ENCODE assay signal across 8 mouse cellular contexts in the genomic region with DNA sequence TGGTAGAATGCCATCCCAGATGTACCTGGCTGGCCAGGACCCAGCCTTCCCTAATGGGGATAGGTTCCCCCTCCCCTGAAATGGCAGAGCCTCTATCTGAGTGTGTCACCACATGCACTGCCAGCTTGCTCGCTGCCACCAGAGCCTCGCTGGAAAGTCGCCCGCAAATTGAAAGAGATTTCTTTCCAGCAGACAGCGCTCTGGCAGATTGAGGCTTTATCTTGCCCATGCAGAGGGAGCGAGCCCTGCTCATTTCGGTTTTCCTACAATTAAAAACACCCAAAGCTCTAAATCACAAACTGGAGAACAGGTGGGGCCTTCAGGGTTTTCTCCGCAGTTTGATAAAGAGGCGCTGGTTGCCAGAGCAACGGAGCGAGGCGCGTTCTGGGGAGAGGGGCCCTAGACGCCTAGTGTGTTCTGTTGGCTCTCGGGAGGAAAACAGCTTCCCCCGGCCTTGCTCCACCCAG. TPM values are rescaled to one million over a fixed set of nuclear protein-coding genes. Genes with fewer than 3 reads are reported as not detected.
DNase-seq lines count a peak whose midpoint lies in the region; ATAC-seq and TF ChIP-seq lines count a peak whose summit lies in the region.

No protein-coding gene starts in this region.

- peak; percentile 63 for DNase-seq in cerebellum, adult 8-10 months
- DNase-seq in heart, postnatal 0 days (ENCODE audit: low spot score): no peak
- DNase-seq in midbrain, embryonic 14.5 days: peak; percentile 78
- no peak for DNase-seq in thymus, adult 2 months
- DNase-seq in thymus, postnatal 0 days (ENCODE audit: low spot score): no peak
- no peak for DNase-seq in kidney, postnatal 25 days

- no peak overlapping the region for H3K9ac ChIP-seq in hindbrain, embryonic 15.5 days
- H3K9ac ChIP-seq in hindbrain, embryonic 12.5 days: no peak overlapping the region
- no peak overlapping the region for H3K9ac ChIP-seq in heart, postnatal 0 days (replicated peaks; ENCODE audit: low read depth, low read length)
- H3K9ac ChIP-seq in midbrain, embryonic 14.5 days (replicated peaks; ENCODE audit: low read length): no peak overlapping the region

- H3K4me1 ChIP-seq in hindbrain, embryonic 15.5 days (replicated peaks): peaks cover 7% of the 10 kb centered on the region
- peaks cover 7% of the 10 kb centered on the region; the same call in 1 of the 2 replicates for H3K4me1 ChIP-seq in hindbrain, embryonic 12.5 days
- no peaks in the 10 kb centered on the region for H3K4me1 ChIP-seq in heart, postnatal 0 days (ENCODE audit: control insufficient read depth, insufficient read depth)
- H3K4me1 ChIP-seq in midbrain, embryonic 14.5 days (ENCODE audit: control insufficient read depth, insufficient read depth, low read length): no peaks in the 10 kb centered on the region; the same call in 1 of the 2 replicates
- H3K4me1 ChIP-seq in thymus, adult 2 months (replicated peaks; ENCODE audit: control insufficient read depth, insufficient read depth, low read length): no peaks in the 10 kb centered on the region

- H3K9me3 ChIP-seq in hindbrain, embryonic 15.5 days: no peaks in the 10 kb centered on the region
- H3K9me3 ChIP-seq in hindbrain, embryonic 12.5 days (replicated peaks): 0 out of 2 replicates have a peak, but pooled peaks cover 4% of the 10 kb centered on the region
- no peaks in the 10 kb centered on the region; the same call in 1 of the 2 replicates for H3K9me3 ChIP-seq in heart, postnatal 0 days (replicated peaks; ENCODE audit: control insufficient read depth, low read length)
- H3K9me3 ChIP-seq in midbrain, embryonic 14.5 days (ENCODE audit: control insufficient read depth, low read length): no peaks in the 10 kb centered on the region

- peak overlapping the region; percentile 78 for H3K27ac ChIP-seq in hindbrain, embryonic 15.5 days (replicated peaks)
- H3K27ac ChIP-seq in hindbrain, embryonic 12.5 days: no peak overlapping the region
- no peak overlapping the region for H3K27ac ChIP-seq in heart, postnatal 0 days (ENCODE audit: low read depth)
- H3K27ac ChIP-seq in midbrain, embryonic 14.5 days (replicated peaks; ENCODE audit: low read depth, low read length): peak overlapping the region; percentile 74
- H3K27ac ChIP-seq in thymus, adult 2 months (ENCODE audit: control insufficient read depth, insufficient read depth, low read length): no peak overlapping the region

- peak; percentile 76 for ATAC-seq in hindbrain, embryonic 15.5 days (ENCODE audit: low FRiP score, low read depth)
- no peak for ATAC-seq in hindbrain, embryonic 12.5 days (ENCODE audit: low FRiP score)
- ATAC-seq in heart, postnatal 0 days (ENCODE audit: insufficient read depth, low read depth): no peak
- ATAC-seq in midbrain, embryonic 14.5 days (ENCODE audit: low FRiP score, low TSS enrichment): no peak; the same call in 1 of the 2 replicates

- no peak for TF ChIP-seq EP300 in heart, postnatal 0 days (IDR thresholded peaks at IDR 0.05; ENCODE audit: low read depth)

- TF ChIP-seq CTCF in heart, postnatal 0 days (IDR thresholded peaks at IDR 0.05; ENCODE audit: low read depth): no peak
- TF ChIP-seq CTCF in thymus, adult 2 months (IDR thresholded peaks at IDR 0.05; ENCODE audit: borderline replicate concordance, control insufficient read depth, extremely low read depth, insufficient read depth, low read length, poor library complexity): no peak

- no peaks in the 10 kb centered on the region for H3K36me3 ChIP-seq in hindbrain, embryonic 15.5 days
- H3K36me3 ChIP-seq in hindbrain, embryonic 12.5 days: peaks cover 4% of the 10 kb centered on the region; the same call in 1 of the 2 replicates
- H3K36me3 ChIP-seq in heart, postnatal 0 days (replicated peaks; ENCODE audit: control insufficient read depth, insufficient read depth, low read length): no peaks in the 10 kb centered on the region
- no peaks in the 10 kb centered on the region for H3K36me3 ChIP-seq in midbrain, embryonic 14.5 days (ENCODE audit: control insufficient read depth, insufficient read depth, low read length)
- H3K36me3 ChIP-seq in thymus, adult 2 months (ENCODE audit: control insufficient read depth, insufficient read depth, low read length): no peaks in the 10 kb centered on the region

- peak overlapping the region; percentile 23; the same call in 1 of the 2 replicates for H3K4me2 ChIP-seq in hindbrain, embryonic 15.5 days
- no peak overlapping the region for H3K4me2 ChIP-seq in hindbrain, embryonic 12.5 days (replicated peaks)
- H3K4me2 ChIP-seq in heart, postnatal 0 days (ENCODE audit: low read depth, low read length): peak overlapping the region; percentile 24; the same call in 1 of the 2 replicates
- no peak overlapping the region; the same call in 1 of the 2 replicates for H3K4me2 ChIP-seq in midbrain, embryonic 14.5 days (ENCODE audit: low read length)

- H3K4me3 ChIP-seq in hindbrain, embryonic 15.5 days: no peak overlapping the region
- H3K4me3 ChIP-seq in hindbrain, embryonic 12.5 days: no peak overlapping the region
- no peak overlapping the region for H3K4me3 ChIP-seq in heart, postnatal 0 days (ENCODE audit: low read depth, low read length)
- H3K4me3 ChIP-seq in midbrain, embryonic 14.5 days (replicated peaks; ENCODE audit: low read depth, low read length): no peak overlapping the region
- H3K4me3 ChIP-seq in thymus, adult 2 months (ENCODE audit: control insufficient read depth, insufficient read depth, low read length): no peak overlapping the region

- WGBS in hindbrain, embryonic 15.5 days: 21% methylated on average over 16 of the region's 16 CpGs
- WGBS in hindbrain, embryonic 12.5 days: 56% methylated on average over 16 of the region's 16 CpGs
- WGBS in heart, postnatal 0 days: 37% methylated on average over 16 of the region's 16 CpGs
- 37% methylated on average over 16 of the region's 16 CpGs for WGBS in midbrain, embryonic 14.5 days
- WGBS in thymus, adult 2 months: 25% methylated on average over 16 of the region's 16 CpGs

- H3K27me3 ChIP-seq in hindbrain, embryonic 15.5 days: no peaks in the 10 kb centered on the region
- H3K27me3 ChIP-seq in hindbrain, embryonic 12.5 days: no peaks in the 10 kb centered on the region
- no peaks in the 10 kb centered on the region for H3K27me3 ChIP-seq in heart, postnatal 0 days (ENCODE audit: control insufficient read depth, insufficient read depth, low read length)
- H3K27me3 ChIP-seq in midbrain, embryonic 14.5 days (ENCODE audit: control insufficient read depth, insufficient read depth, low read length): no peaks in the 10 kb centered on the region
- no peaks in the 10 kb centered on the region for H3K27me3 ChIP-seq in thymus, adult 2 months (ENCODE audit: control insufficient read depth, insufficient read depth, low read length)

- TF ChIP-seq POLR2A in thymus, adult 2 months (IDR thresholded peaks at IDR 0.05; ENCODE audit: control insufficient read depth, extremely low read depth, insufficient read depth, low read length, poor library complexity): no peak

RNA-seq across cellular contexts. Expression of gene Fbxl18, which starts 37.4 kb away (rescaled TPM):
- 30.3 and 33.3 TPM in 2 replicates for polyA plus RNA-seq in hindbrain, embryonic 15.5 days (2015; fragmentation: Nextera tagmentation; extraction: Ambion mirVana)
- polyA plus RNA-seq in hindbrain, embryonic 12.5 days (2016; fragmentation: Nextera tagmentation; extraction: Ambion mirVana): 24.6 and 26.9 TPM in 2 replicates
- total RNA-seq in heart, postnatal 0 days (2014; rRNA removed; ENCODE audit: low replicate concordance): 12.5 and 17.8 TPM in 2 replicates
- polyA plus RNA-seq in heart, postnatal 0 days (2015; fragmentation: Nextera tagmentation; extraction: Ambion mirVana): 6.8 and 7.3 TPM in 2 replicates
- 28.6 and 28.8 TPM in 2 replicates for polyA plus RNA-seq in midbrain, embryonic 14.5 days (2014; fragmentation: Nextera tagmentation; extraction: Ambion mirVana)
- polyA plus RNA-seq in thymus, adult 2 months (2012; rRNA removed): 25.8 and 29.9 TPM in 2 replicates
- polyA plus RNA-seq in thymus, postnatal 0 days (2015; fragmentation: Nextera tagmentation; extraction: Ambion mirVana): 4.7 and 5.9 TPM in 2 replicates

RNA-seq across cellular contexts. Expression of gene Tnrc18, which starts 40.3 kb away (rescaled TPM):
- polyA plus RNA-seq in hindbrain, embryonic 15.5 days (2015; fragmentation: Nextera tagmentation; extraction: Ambion mirVana): 32.7 and 33.8 TPM in 2 replicates
- polyA plus RNA-seq in hindbrain, embryonic 12.5 days (2016; fragmentation: Nextera tagmentation; extraction: Ambion mirVana): 72.8 and 73.7 TPM in 2 replicates
- total RNA-seq in heart, postnatal 0 days (2014; rRNA removed; ENCODE audit: low replicate concordance): 69.3 and 79.0 TPM in 2 replicates
- polyA plus RNA-seq in heart, postnatal 0 days (2015; fragmentation: Nextera tagmentation; extraction: Ambion mirVana): 10.4 TPM in 2 replicates
- 37.7 and 47.4 TPM in 2 replicates for polyA plus RNA-seq in midbrain, embryonic 14.5 days (2014; fragmentation: Nextera tagmentation; extraction: Ambion mirVana)
- 48.6 and 56.9 TPM in 2 replicates for polyA plus RNA-seq in thymus, adult 2 months (2012; rRNA removed)
- polyA plus RNA-seq in thymus, postnatal 0 days (2015; fragmentation: Nextera tagmentation; extraction: Ambion mirVana): 6.9 and 9.6 TPM in 2 replicates

RNA-seq across cellular contexts. Expression of gene Actb, which starts 48.8 kb away (rescaled TPM):
- 13,458 and 13,965 TPM in 2 replicates for polyA plus RNA-seq in hindbrain, embryonic 15.5 days (2015; fragmentation: Nextera tagmentation; extraction: Ambion mirVana)
- polyA plus RNA-seq in hindbrain, embryonic 12.5 days (2016; fragmentation: Nextera tagmentation; extraction: Ambion mirVana): 14,392 and 16,600 TPM in 2 replicates
- total RNA-seq in heart, postnatal 0 days (2014; rRNA removed; ENCODE audit: low replicate concordance): 2,129 and 2,574 TPM in 2 replicates
- polyA plus RNA-seq in heart, postnatal 0 days (2015; fragmentation: Nextera tagmentation; extraction: Ambion mirVana): 4,473 and 4,544 TPM in 2 replicates
- 16,375 and 16,992 TPM in 2 replicates for polyA plus RNA-seq in midbrain, embryonic 14.5 days (2014; fragmentation: Nextera tagmentation; extraction: Ambion mirVana)
- polyA plus RNA-seq in thymus, adult 2 months (2012; rRNA removed): 6,903 and 9,637 TPM in 2 replicates
- polyA plus RNA-seq in thymus, postnatal 0 days (2015; fragmentation: Nextera tagmentation; extraction: Ambion mirVana): 27,108 and 27,970 TPM in 2 replicates

Comparison
In these comparisons a context has a peak if more than half of its experiments do, and no peak if none do; other contexts are left out.
1. H3K27ac ChIP-seq: peak in hindbrain, embryonic 15.5 days (single experiment) and midbrain, embryonic 14.5 days (single experiment); none in hindbrain, embryonic 12.5 days (single experiment), heart, postnatal 0 days (single experiment) and thymus, adult 2 months (single experiment).
2. H3K4me2 ChIP-seq: peak in hindbrain, embryonic 15.5 days (single experiment) and heart, postnatal 0 days (single experiment); none in hindbrain, embryonic 12.5 days (single experiment) and midbrain, embryonic 14.5 days (single experiment).
3. DNase-seq: peak in cerebellum, adult 8-10 months (single experiment) and midbrain, embryonic 14.5 days (single experiment); none in heart, postnatal 0 days (single experiment), thymus, adult 2 months (single experiment), thymus, postnatal 0 days (single experiment) and kidney, postnatal 25 days (0 of 2).